In the genomic region with DNA sequence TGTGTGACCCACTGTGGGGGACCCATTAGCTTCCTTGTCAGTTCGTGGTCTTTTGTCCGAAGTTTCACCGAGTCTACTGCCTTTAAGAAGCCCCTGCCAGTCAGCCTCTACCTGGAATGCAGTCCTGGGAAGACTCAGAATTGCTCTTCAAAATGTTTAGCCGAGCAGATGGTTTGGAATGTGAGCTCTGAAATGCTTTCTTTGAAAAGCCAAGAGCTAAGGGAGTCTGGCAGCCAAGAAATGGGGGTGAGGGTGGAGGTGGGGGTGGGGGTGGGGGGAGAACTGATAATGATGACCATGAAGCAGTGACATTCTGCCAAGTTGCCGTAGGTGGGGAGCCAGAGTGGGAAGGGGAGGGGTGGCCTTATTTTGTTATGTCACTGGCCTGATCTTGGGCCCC, we compare ENCODE assay signal across 24 mouse cellular contexts. TPM values are rescaled to one million over a fixed set of nuclear protein-coding genes. Genes with fewer than 3 reads are reported as not detected.
DNase-seq lines count a peak whose midpoint lies in the region; ATAC-seq and TF ChIP-seq lines count a peak whose summit lies in the region.
"Had no signal": no experiment of that assay in that cellular context is flagged by ENCODE, and none has a peak within 500 bp of the region (broad histone marks: within the 10 kb centered on the region; RNA-seq: fewer than 3 reads in every experiment).

No protein-coding gene starts in this region.

- peaks cover 8% of the 10 kb centered on the region; the same call in 1 of the 2 replicates for H3K4me1 ChIP-seq in heart, embryonic 11.5 days (ENCODE audit: control insufficient read depth, insufficient read depth, low read length)
- no peaks in the 10 kb centered on the region for H3K4me1 ChIP-seq in heart, adult 2 months (ENCODE audit: control insufficient read depth, insufficient read depth, low read length)
- no peaks in the 10 kb centered on the region; the same call in 1 of the 2 replicates for H3K4me1 ChIP-seq in liver, embryonic 11.5 days (replicated peaks; ENCODE audit: control insufficient read depth, insufficient read depth, low read length)
- H3K4me1 ChIP-seq in limb, embryonic 10.5 days: peaks cover 16% of the 10 kb centered on the region
- H3K4me1 ChIP-seq in stomach, embryonic 16.5 days (ENCODE audit: control insufficient read depth, insufficient read depth, low read length): peaks cover 5% of the 10 kb centered on the region; the same call in 1 of the 2 replicates
- H3K4me1 ChIP-seq: hindbrain, embryonic 15.5 days; liver, embryonic 12.5 days had no signal

- DNase-seq in heart, adult 2 months: no peak
- DNase-seq in liver, embryonic 11.5 days (ENCODE audit: low spot score): no peak
- no peak for DNase-seq in liver
- DNase-seq in limb, embryonic 10.5 days (ENCODE audit: low spot score): no peak
- DNase-seq in cerebellum, adult 9-11 months: no peak
- DNase-seq in MN1 (ENCODE audit: low spot score): no peak
- DNase-seq: adrenal gland, postnatal 14 days; cerebellum, adult 2 months; gastrocnemius, adult 2 months; heart, adult 11 months; heart, postnatal 10 days; kidney, adult 2 months; layer of hippocampus, adult 9-11 months; right cerebral cortex, postnatal 14 days; thymus, postnatal 4 days had no signal

- 0 out of 2 replicates have a peak, but pooled peaks have one; percentile 22 for ATAC-seq in heart, embryonic 11.5 days (replicated peaks; ENCODE audit: insufficient number of reproducible peaks, low FRiP score, low TSS enrichment)
- ATAC-seq in liver, embryonic 11.5 days (replicated peaks; ENCODE audit: low FRiP score): no peak
- ATAC-seq in stomach, embryonic 16.5 days (ENCODE audit: insufficient read depth, low FRiP score): peak; percentile 56; the same call in 1 of the 2 replicates
- ATAC-seq: liver, embryonic 12.5 days had no signal

- H3K4me2 ChIP-seq in heart, embryonic 11.5 days: no peak overlapping the region
- no peak overlapping the region for H3K4me2 ChIP-seq in liver, embryonic 11.5 days
- no peak overlapping the region for H3K4me2 ChIP-seq in stomach, embryonic 16.5 days (ENCODE audit: low read depth, low read length)
- H3K4me2 ChIP-seq: embryonic facial prominence, embryonic 15.5 days; hindbrain, embryonic 15.5 days; liver, embryonic 12.5 days had no signal

- no peak overlapping the region for H3K27ac ChIP-seq in heart, embryonic 11.5 days (ENCODE audit: low read depth, low read length)
- H3K27ac ChIP-seq in heart, adult 2 months: no peak overlapping the region
- peak overlapping the region; percentile 25; the same call in 1 of the 2 replicates for H3K27ac ChIP-seq in liver, embryonic 11.5 days (ENCODE audit: low read depth, low read length)
- peak overlapping the region; percentile 19; the same call in 1 of the 2 replicates for H3K27ac ChIP-seq in limb, embryonic 10.5 days
- H3K27ac ChIP-seq in stomach, embryonic 16.5 days (ENCODE audit: low read length): peak overlapping the region; percentile 18; the same call in 1 of the 2 replicates
- H3K27ac ChIP-seq: embryonic facial prominence, embryonic 15.5 days; forebrain, embryonic 10.5 days; gastrocnemius, adult 2 months; hindbrain, embryonic 15.5 days; liver, embryonic 12.5 days had no signal

- no peak overlapping the region for H3K9ac ChIP-seq in heart, embryonic 11.5 days (ENCODE audit: low read depth, low read length)
- no peak overlapping the region for H3K9ac ChIP-seq in heart, adult 2 months (ENCODE audit: low read depth, low read length)
- no peak overlapping the region for H3K9ac ChIP-seq in liver, embryonic 11.5 days (ENCODE audit: low read depth, low read length)
- H3K9ac ChIP-seq in stomach, embryonic 16.5 days (ENCODE audit: low read length): no peak overlapping the region
- H3K9ac ChIP-seq: embryonic facial prominence, embryonic 15.5 days; hindbrain, embryonic 15.5 days; liver, embryonic 12.5 days had no signal

- intact Hi-C loops in heart, adult 2 months (cut with DNase I): no loop called here

- 19% methylated on average over 5 of the region's 5 CpGs for WGBS in heart, embryonic 11.5 days (ENCODE audit: insufficient replicate concordance)
- WGBS in heart, adult 2 months: 42% methylated on average over 5 of the region's 5 CpGs
- 38% methylated on average over 5 of the region's 5 CpGs for WGBS in liver, embryonic 11.5 days
- 19% methylated on average over 5 of the region's 5 CpGs for WGBS in limb, embryonic 10.5 days
- WGBS in stomach, embryonic 16.5 days: 14% methylated on average over 5 of the region's 5 CpGs

- H3K9me3 ChIP-seq in heart, embryonic 11.5 days (replicated peaks; ENCODE audit: control insufficient read depth, low read length): no peaks in the 10 kb centered on the region
- no peaks in the 10 kb centered on the region for H3K9me3 ChIP-seq in liver, embryonic 11.5 days (ENCODE audit: control insufficient read depth, low read length)
- no peaks in the 10 kb centered on the region for H3K9me3 ChIP-seq in limb, embryonic 10.5 days (replicated peaks)
- H3K9me3 ChIP-seq in stomach, embryonic 16.5 days (replicated peaks; ENCODE audit: control insufficient read depth, low read length): no peaks in the 10 kb centered on the region
- H3K9me3 ChIP-seq: embryonic facial prominence, embryonic 15.5 days; hindbrain, embryonic 15.5 days; liver, embryonic 12.5 days had no signal

- H3K27me3 ChIP-seq in heart, embryonic 11.5 days (ENCODE audit: control insufficient read depth, insufficient read depth, low read length): peaks cover 11% of the 10 kb centered on the region
- peaks cover 1% of the 10 kb centered on the region; the same call in 1 of the 2 replicates for H3K27me3 ChIP-seq in heart, adult 2 months (ENCODE audit: control insufficient read depth, insufficient read depth, low read length)
- no peaks in the 10 kb centered on the region; the same call in 1 of the 2 replicates for H3K27me3 ChIP-seq in liver, embryonic 11.5 days (replicated peaks; ENCODE audit: control insufficient read depth, insufficient read depth, low read length)
- H3K27me3 ChIP-seq in limb, embryonic 10.5 days (ENCODE audit: low read depth, poor library complexity, severe bottlenecking): peaks cover 93% of the 10 kb centered on the region
- H3K27me3 ChIP-seq in stomach, embryonic 16.5 days (ENCODE audit: control insufficient read depth, insufficient read depth, low read length): no peaks in the 10 kb centered on the region
- H3K27me3 ChIP-seq: hindbrain, embryonic 15.5 days had no signal

- no peak for TF ChIP-seq EP300 in heart, adult 2 months (IDR thresholded peaks at IDR 0.05; ENCODE audit: insufficient read depth, low read depth, low read length)

- H3K4me3 ChIP-seq in heart, embryonic 11.5 days (ENCODE audit: low read depth, low read length): no peak overlapping the region
- H3K4me3 ChIP-seq in heart, adult 2 months: no peak overlapping the region
- H3K4me3 ChIP-seq in liver, embryonic 11.5 days (ENCODE audit: low read depth, low read length): no peak overlapping the region
- H3K4me3 ChIP-seq in limb, embryonic 10.5 days: no peak overlapping the region
- no peak overlapping the region for H3K4me3 ChIP-seq in stomach, embryonic 16.5 days (replicated peaks; ENCODE audit: low read length)
- H3K4me3 ChIP-seq: embryonic facial prominence, embryonic 15.5 days; forebrain, embryonic 10.5 days; gastrocnemius, adult 2 months; hindbrain, embryonic 15.5 days; liver, embryonic 12.5 days had no signal

- no peaks in the 10 kb centered on the region for H3K36me3 ChIP-seq in heart, embryonic 11.5 days (ENCODE audit: control insufficient read depth, insufficient read depth, low read length)
- H3K36me3 ChIP-seq in heart, adult 2 months (ENCODE audit: control insufficient read depth, insufficient read depth, low read length): no peaks in the 10 kb centered on the region
- no peaks in the 10 kb centered on the region for H3K36me3 ChIP-seq in liver, embryonic 11.5 days (ENCODE audit: control insufficient read depth, insufficient read depth, low read length)
- no peaks in the 10 kb centered on the region for H3K36me3 ChIP-seq in limb, embryonic 10.5 days
- no peaks in the 10 kb centered on the region for H3K36me3 ChIP-seq in stomach, embryonic 16.5 days (ENCODE audit: control insufficient read depth, insufficient read depth, low read length)
- H3K36me3 ChIP-seq: embryonic facial prominence, embryonic 15.5 days; forebrain, embryonic 10.5 days; hindbrain, embryonic 15.5 days; liver, embryonic 12.5 days had no signal

- no peak for TF ChIP-seq POLR2A in heart, adult 2 months (IDR thresholded peaks at IDR 0.05; ENCODE audit: insufficient read depth, low read depth, low read length)

- H3K79me2 ChIP-seq in heart, adult 2 months (replicated peaks; ENCODE audit: control insufficient read depth, insufficient read depth, low read length): no peaks in the 10 kb centered on the region

- TF ChIP-seq CTCF in heart, adult 2 months (IDR thresholded peaks at IDR 0.05): no peak

RNA-seq across cellular contexts. Expression of a gene that starts 43.3 kb away (rescaled TPM):
- 0.46 and 0.84 TPM in 2 replicates for polyA plus RNA-seq in heart, embryonic 11.5 days (2014; fragmentation: Nextera tagmentation; extraction: Ambion mirVana)
- total RNA-seq in heart, adult 2 months (2021): under 1 TPM in 1 of 2 experiments, not detected in 1; 0.25 TPM
- polyA plus RNA-seq in heart, adult 2 months (2012; rRNA removed): 0.67 and 0.98 TPM in 2 replicates
- 0.45 and 0.58 TPM in 2 replicates for polyA plus RNA-seq in liver, embryonic 11.5 days (2014; fragmentation: Nextera tagmentation; extraction: Ambion mirVana)
- 0.13 TPM in 1 of 2 replicates, not detected in the other for polyA plus RNA-seq in limb, embryonic 10.5 days (2016; fragmentation: Nextera tagmentation; extraction: Ambion mirVana)
- polyA plus RNA-seq in stomach, embryonic 16.5 days (2015; fragmentation: Nextera tagmentation; extraction: Ambion mirVana): 1.1 and 1.4 TPM in 2 replicates
- total RNA-seq: CH12.LX; gastrocnemius, adult 2 months had no signal

RNA-seq across cellular contexts. Expression of a gene that starts 55.5 kb away (rescaled TPM):
- 0.19 TPM in 1 of 2 replicates, not detected in the other for polyA plus RNA-seq in heart, embryonic 11.5 days (2014; fragmentation: Nextera tagmentation; extraction: Ambion mirVana)
- not detected for total RNA-seq in heart, adult 2 months (2021)
- polyA plus RNA-seq in heart, adult 2 months (2012; rRNA removed): not detected in 2 replicates
- polyA plus RNA-seq in liver, embryonic 11.5 days (2014; fragmentation: Nextera tagmentation; extraction: Ambion mirVana): 0.73 and 0.85 TPM in 2 replicates
- 0.78 and 0.83 TPM in 2 replicates for polyA plus RNA-seq in limb, embryonic 10.5 days (2016; fragmentation: Nextera tagmentation; extraction: Ambion mirVana)
- 0.24 TPM in 1 of 2 replicates, not detected in the other for polyA plus RNA-seq in stomach, embryonic 16.5 days (2015; fragmentation: Nextera tagmentation; extraction: Ambion mirVana)
- total RNA-seq: adrenal gland, postnatal 14 days; CH12.LX; gastrocnemius, adult 2 months; heart, postnatal 10 days; midbrain, postnatal 0 days had no signal
- polyA plus RNA-seq: cerebellum, adult 2 months; embryonic facial prominence, embryonic 15.5 days; forebrain, embryonic 10.5 days; kidney, adult 2 months; midbrain, postnatal 0 days; spleen, adult 2 months had no signal

Comparison
In these comparisons a context has a peak if more than half of its experiments do, and no peak if none do; other contexts are left out.
1. H3K27ac ChIP-seq: peak in liver, embryonic 11.5 days (single experiment), limb, embryonic 10.5 days (single experiment) and stomach, embryonic 16.5 days (single experiment); none in heart, embryonic 11.5 days (single experiment) and heart, adult 2 months (single experiment).